In genomic region chr15:80014031-80014320, GRCm38 (mm10) we compare ENCODE assay signal across 8 mouse cellular contexts. TPM values are rescaled to one million over a fixed set of nuclear protein-coding genes. Genes with fewer than 3 reads are reported as not detected.
DNase-seq lines count a peak whose midpoint lies in the region; ATAC-seq and TF ChIP-seq lines count a peak whose summit lies in the region.

No protein-coding gene starts in this region.

- no peak overlapping the region for H3K27ac ChIP-seq in cerebellum, adult 2 months (ENCODE audit: insufficient read depth, low read length)
- peak overlapping the region; percentile 79 for H3K27ac ChIP-seq in lung, postnatal 0 days (ENCODE audit: low read length)
- H3K27ac ChIP-seq in limb, embryonic 11.5 days (replicated peaks; ENCODE audit: low read depth, low read length): no peak overlapping the region
- H3K27ac ChIP-seq in neural tube, embryonic 15.5 days (replicated peaks): peak overlapping the region; percentile 82

- H3K9ac ChIP-seq in lung, postnatal 0 days (replicated peaks; ENCODE audit: low read depth): peak overlapping the region; percentile 76
- H3K9ac ChIP-seq in limb, embryonic 11.5 days (ENCODE audit: low read length): peak overlapping the region; percentile 47
- H3K9ac ChIP-seq in neural tube, embryonic 15.5 days (replicated peaks): peak overlapping the region; percentile 72

- H3K4me2 ChIP-seq in lung, postnatal 0 days (replicated peaks; ENCODE audit: low read depth, low read length): peak overlapping the region; percentile 95
- H3K4me2 ChIP-seq in limb, embryonic 11.5 days (ENCODE audit: low read depth, severe bottlenecking): peak overlapping the region; percentile 56
- peak overlapping the region; percentile 92 for H3K4me2 ChIP-seq in neural tube, embryonic 15.5 days

- TF ChIP-seq CTCF in cerebellum, adult 2 months (IDR thresholded peaks at IDR 0.05; ENCODE audit: borderline replicate concordance, insufficient read depth, low read depth, low read length): no peak
- TF ChIP-seq CTCF in lung, postnatal 0 days (IDR thresholded peaks at IDR 0.05): no peak

- WGBS in cerebellum, adult 2 months: 0% methylated on average over 22 of the region's 37 CpGs
- WGBS in lung, postnatal 0 days: 4% methylated on average over 19 of the region's 37 CpGs
- under 1% methylated on average over 34 of the region's 37 CpGs for WGBS in limb, embryonic 11.5 days
- under 1% methylated on average over 30 of the region's 37 CpGs for WGBS in neural tube, embryonic 15.5 days

- no peak for DNase-seq in cerebellum, adult 2 months
- DNase-seq in cerebellum, adult 11-12 months: no peak
- DNase-seq in lung, postnatal 0 days (ENCODE audit: low spot score): no peak
- no peak for DNase-seq in lung, postnatal 10 days
- DNase-seq in limb, embryonic 11.5 days (ENCODE audit: low spot score): no peak
- DNase-seq in right cerebral cortex, postnatal 14 days: no peak
- DNase-seq in adipocyte (ENCODE audit: low spot score): no peak

- no peak for ATAC-seq in lung, postnatal 0 days
- no peak for ATAC-seq in limb, embryonic 11.5 days (ENCODE audit: insufficient number of reproducible peaks, low FRiP score, low TSS enrichment, low read depth)
- ATAC-seq in neural tube, embryonic 15.5 days (ENCODE audit: low FRiP score): no peak

- no peaks in the 10 kb centered on the region for H3K27me3 ChIP-seq in cerebellum, adult 2 months (ENCODE audit: control insufficient read depth, insufficient read depth, low read length)
- H3K27me3 ChIP-seq in lung, postnatal 0 days (replicated peaks; ENCODE audit: insufficient read depth, low read length): peaks cover 7% of the 10 kb centered on the region; the same call in 1 of the 2 replicates
- H3K27me3 ChIP-seq in limb, embryonic 11.5 days (ENCODE audit: control insufficient read depth, insufficient read depth, low read length): peaks cover 75% of the 10 kb centered on the region
- H3K27me3 ChIP-seq in neural tube, embryonic 15.5 days (replicated peaks): peaks cover 51% of the 10 kb centered on the region

- H3K36me3 ChIP-seq in lung, postnatal 0 days (ENCODE audit: insufficient read depth, low read length): no peaks in the 10 kb centered on the region
- no peaks in the 10 kb centered on the region for H3K36me3 ChIP-seq in limb, embryonic 11.5 days (ENCODE audit: control insufficient read depth, insufficient read depth, low read length)
- no peaks in the 10 kb centered on the region for H3K36me3 ChIP-seq in neural tube, embryonic 15.5 days

- no peak for TF ChIP-seq EP300 in lung, postnatal 0 days (IDR thresholded peaks at IDR 0.05)

- no peaks in the 10 kb centered on the region for H3K9me3 ChIP-seq in lung, postnatal 0 days (ENCODE audit: low read length)
- H3K9me3 ChIP-seq in limb, embryonic 11.5 days (ENCODE audit: control insufficient read depth, low read length): no peaks in the 10 kb centered on the region
- H3K9me3 ChIP-seq in neural tube, embryonic 15.5 days (replicated peaks): no peaks in the 10 kb centered on the region

- no peaks in the 10 kb centered on the region; the same call in 1 of the 2 replicates for H3K4me1 ChIP-seq in cerebellum, adult 2 months (ENCODE audit: control insufficient read depth, insufficient read depth, low read length)
- H3K4me1 ChIP-seq in lung, postnatal 0 days (ENCODE audit: insufficient read depth, low read depth, low read length): peaks cover 8% of the 10 kb centered on the region; the same call in 1 of the 2 replicates
- peaks cover 18% of the 10 kb centered on the region for H3K4me1 ChIP-seq in limb, embryonic 11.5 days (ENCODE audit: control insufficient read depth, insufficient read depth, low read length)
- peaks cover 49% of the 10 kb centered on the region for H3K4me1 ChIP-seq in neural tube, embryonic 15.5 days

- peak overlapping the region; percentile 93 for H3K4me3 ChIP-seq in cerebellum, adult 2 months (replicated peaks; ENCODE audit: insufficient read depth, low read depth, low read length)
- H3K4me3 ChIP-seq in lung, postnatal 0 days (ENCODE audit: low read depth, low read length): peak overlapping the region; percentile 64
- peak overlapping the region; percentile 27 for H3K4me3 ChIP-seq in limb, embryonic 11.5 days (ENCODE audit: low read depth, low read length)
- H3K4me3 ChIP-seq in neural tube, embryonic 15.5 days (replicated peaks): peak overlapping the region; percentile 67

- no peak for TF ChIP-seq POLR2A in cerebellum, adult 2 months (IDR thresholded peaks at IDR 0.05; ENCODE audit: borderline replicate concordance, insufficient read depth, low read length)

RNA-seq across cellular contexts. Expression of gene Pdgfb, which starts 0.8 kb away (rescaled TPM):
- 15.4 and 16.0 TPM in 2 replicates for polyA plus RNA-seq in cerebellum, adult 2 months (2012; rRNA removed)
- 10.5 and 14.2 TPM in 2 replicates for polyA plus RNA-seq in lung, postnatal 0 days (2015; fragmentation: Nextera tagmentation; extraction: Ambion mirVana)
- polyA plus RNA-seq in limb, embryonic 11.5 days (2014; fragmentation: Nextera tagmentation; extraction: Ambion mirVana): 1.6 and 2.4 TPM in 2 replicates
- polyA plus RNA-seq in neural tube, embryonic 15.5 days (2015; fragmentation: Nextera tagmentation; extraction: Ambion mirVana): 6.5 and 7.0 TPM in 2 replicates

RNA-seq across cellular contexts. Expression of gene Cbx7, which starts 43.1 kb away (rescaled TPM):
- polyA plus RNA-seq in cerebellum, adult 2 months (2012; rRNA removed): 89.6 and 96.3 TPM in 2 replicates
- 4.1 and 4.5 TPM in 2 replicates for polyA plus RNA-seq in lung, postnatal 0 days (2015; fragmentation: Nextera tagmentation; extraction: Ambion mirVana)
- 0.97 and 1.4 TPM in 2 replicates for polyA plus RNA-seq in limb, embryonic 11.5 days (2014; fragmentation: Nextera tagmentation; extraction: Ambion mirVana)
- 4.1 and 4.6 TPM in 2 replicates for polyA plus RNA-seq in neural tube, embryonic 15.5 days (2015; fragmentation: Nextera tagmentation; extraction: Ambion mirVana)

Comparison
In these comparisons a context has a peak if more than half of its experiments do, and no peak if none do; other contexts are left out.
1. H3K27ac ChIP-seq: peak in lung, postnatal 0 days (single experiment) and neural tube, embryonic 15.5 days (single experiment); none in cerebellum, adult 2 months (single experiment) and limb, embryonic 11.5 days (single experiment).
2. H3K4me3 ChIP-seq: peak in every context shown above with its lines; median percentile 93 in cerebellum, adult 2 months; 67 in neural tube, embryonic 15.5 days; 64 in lung, postnatal 0 days; 27 in limb, embryonic 11.5 days.
3. RNA of gene Cbx7, which starts 43.1 kb away (polyA plus RNA-seq): 89.6 to 96.3 TPM in cerebellum, adult 2 months; 4.1 to 4.6 TPM in neural tube, embryonic 15.5 days, 4.1 to 4.5 TPM in lung, postnatal 0 days and 0.97 to 1.4 TPM in limb, embryonic 11.5 days; every median in the first group is over 10 times any median in the second.
4. Peak in every context shown above with its lines, with median percentiles within 50 percentile points of each other: H3K4me2 ChIP-seq and H3K9ac ChIP-seq.